Mouse (Mus musculus) MEL-GATA-1-ER (cell line): Measurements from ENCODE around the gene Gpx7.
A peak's percentile ranks its signal among the peaks of the same experiment; 100 is the strongest.
"Not testable (repeated sequence)": the region's sequence is repeated elsewhere in the genome, so short reads cannot be mapped to it uniquely, and the experiment has no call there.

ENCODE experiments used
- DNase-seq: peaks from one replicate; pipeline ENCODE4 v3.0.0-alpha.2; 2012; ENCODE audit warnings: low read depth; ENCODE audit errors: extremely low read depth

Gpx7 gene

DNA sequence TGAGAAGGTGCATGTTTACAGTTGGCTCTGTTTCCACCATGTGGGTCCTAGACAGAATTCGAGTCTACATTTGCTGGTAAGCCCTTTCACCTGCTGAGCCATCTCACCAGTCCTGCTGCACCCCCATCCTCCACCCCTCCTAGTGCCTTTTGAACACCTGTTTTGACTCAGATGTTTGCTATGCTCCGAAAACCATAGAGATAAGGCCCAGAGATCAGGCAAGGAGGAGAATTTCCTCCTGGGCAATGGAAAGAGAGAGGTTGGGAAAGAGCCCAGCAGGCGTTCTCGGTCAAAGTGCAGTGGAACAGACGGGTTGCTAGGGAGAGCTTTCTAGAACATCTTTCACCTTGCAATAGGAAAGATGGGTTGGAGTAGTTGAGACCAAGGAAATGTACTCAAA is 15.6 kb downstream of the Gpx7 start:
- no peak for DNase-seq

DNA sequence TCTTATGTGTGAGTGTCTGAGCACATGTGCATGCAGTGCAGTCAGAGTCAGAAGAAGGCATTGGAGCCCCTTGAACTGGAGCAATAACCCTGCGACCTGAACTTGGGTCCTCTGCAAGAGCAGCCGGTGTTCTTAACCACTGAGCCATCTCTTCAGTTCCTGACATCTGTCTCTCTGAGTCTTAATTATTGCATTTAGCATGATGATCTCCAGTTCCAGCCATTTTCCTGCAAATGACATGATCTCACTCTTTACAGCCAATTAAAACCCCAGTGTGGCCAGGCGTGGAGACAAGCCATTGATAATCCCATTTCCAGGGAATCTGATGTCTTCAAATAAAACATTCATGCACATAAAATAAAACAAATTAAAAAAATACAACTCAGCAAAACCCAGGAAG is 18.0 kb downstream of the Gpx7 start:
- DNase-seq, result no peak

DNA sequence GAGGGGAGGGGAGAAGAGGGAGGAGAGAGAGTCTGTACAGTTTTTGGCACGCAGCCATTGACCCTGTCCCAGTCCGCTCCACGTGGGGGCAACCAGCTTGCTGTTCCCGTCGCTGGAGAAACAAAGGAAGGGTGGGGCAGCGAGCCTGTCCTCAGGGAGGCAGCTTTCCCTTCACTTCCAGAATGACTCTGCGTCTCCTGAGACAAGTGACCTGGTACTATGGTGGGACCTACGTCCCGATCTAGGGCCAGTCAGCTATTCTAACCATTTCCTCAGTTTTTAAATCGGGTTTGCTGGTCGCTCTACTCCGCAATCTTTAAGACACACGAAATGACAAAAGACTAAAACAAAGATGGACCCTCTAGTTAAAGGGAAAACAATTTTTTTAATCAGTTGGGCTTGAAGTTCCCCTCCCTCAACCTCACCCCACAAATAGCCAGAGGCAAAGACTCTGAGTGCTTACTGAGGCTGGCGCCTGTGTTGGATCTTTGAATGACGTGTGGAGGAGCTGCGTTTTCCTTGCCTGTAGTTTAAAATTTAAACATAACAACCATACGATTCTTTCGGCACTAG is 19.0 kb downstream of the Gpx7 start:
- no peak for DNase-seq

DNA sequence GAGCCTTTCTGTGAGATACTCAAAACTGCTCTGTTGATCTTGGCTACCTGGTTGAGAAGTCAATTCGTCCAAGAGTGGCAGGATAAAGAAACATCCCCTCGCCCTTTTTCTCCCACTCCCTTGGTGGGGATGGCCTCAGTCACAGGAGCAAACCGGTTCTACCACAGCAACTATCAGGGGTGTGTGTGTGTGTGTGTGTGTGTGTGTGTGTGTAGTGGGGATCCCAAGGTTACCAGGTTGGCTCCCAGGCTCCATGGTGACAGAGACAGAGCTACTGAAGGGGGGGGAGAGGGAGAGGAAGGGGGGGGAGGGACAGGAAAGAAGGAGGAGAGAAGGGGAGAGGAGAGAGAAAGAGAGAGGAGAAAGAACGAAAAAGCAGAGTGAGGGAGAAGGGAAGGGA is 19.7 kb downstream of the Gpx7 start:
- DNase-seq, result no peak

DNA sequence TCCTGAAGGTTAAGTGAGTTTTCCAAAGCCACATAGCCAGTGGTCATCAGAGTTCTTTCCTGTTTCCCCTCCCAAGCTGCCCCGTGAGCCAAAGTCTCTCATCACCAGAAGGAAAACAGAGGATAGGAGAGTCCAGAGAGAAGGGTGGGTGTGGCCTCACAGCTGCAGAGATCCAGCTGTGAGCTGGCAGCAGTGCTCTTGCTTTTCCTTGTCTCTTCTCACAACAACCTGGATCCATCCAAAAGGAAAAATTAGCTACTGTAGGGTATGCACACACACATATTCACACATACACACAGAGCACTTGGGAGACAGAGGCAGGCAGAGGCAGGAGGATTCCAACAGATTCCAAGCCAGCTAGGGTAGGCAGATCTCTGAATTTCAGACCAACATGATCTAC is 20.7 kb downstream of the Gpx7 start:
- DNase-seq, result no peak

DNA sequence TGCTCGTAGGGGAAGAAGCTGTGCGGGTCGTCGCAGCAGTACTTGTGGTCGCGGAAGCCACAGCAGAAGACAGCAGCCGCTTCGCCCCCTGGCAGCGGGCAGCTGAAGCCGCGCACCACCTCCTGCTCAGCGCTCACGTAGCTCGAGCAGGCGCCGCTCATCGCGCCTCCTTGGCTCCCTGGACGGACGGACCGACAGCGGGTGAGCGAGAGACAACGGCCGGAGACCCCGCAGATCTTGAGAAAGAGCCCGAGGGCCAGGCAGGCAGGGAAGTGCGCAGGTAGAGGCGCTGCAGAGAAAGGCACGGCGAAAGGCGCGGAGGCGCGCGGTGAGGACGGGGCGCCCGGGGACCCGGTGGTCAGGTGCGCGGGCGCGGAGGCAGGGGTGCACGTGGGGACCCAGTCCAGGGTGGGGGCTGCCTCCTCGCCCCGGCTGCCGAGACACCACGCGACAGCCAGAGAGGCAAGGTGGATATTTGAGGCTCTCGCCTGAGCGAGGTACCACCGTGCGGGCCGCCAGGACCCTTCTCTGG is 23.5 kb downstream of the Gpx7 start, which contains the start of gene Shisal2a:
Gene Shisal2a (minus strand): TSS at position 167 of the 532 bp plus-strand sequence.
- no peak for DNase-seq

DNA sequence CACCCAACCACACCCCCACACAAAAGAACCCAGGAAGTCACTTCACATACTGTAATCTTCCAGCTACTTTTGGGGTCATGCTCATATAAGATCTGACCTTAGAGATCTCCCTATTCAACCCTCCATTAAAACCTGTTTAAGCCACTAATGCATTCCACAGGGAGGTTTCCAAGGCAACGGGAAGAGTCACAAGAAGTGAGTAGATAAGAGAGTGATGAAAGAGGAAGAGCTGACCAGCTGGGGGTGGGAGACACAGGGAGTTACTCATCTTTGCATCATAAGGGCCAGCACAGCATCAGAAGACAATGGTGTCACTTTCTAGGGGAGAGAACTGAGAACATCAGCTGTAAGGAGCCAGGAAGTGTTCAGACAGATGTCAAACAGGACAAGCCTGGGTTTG is 26.6 kb downstream of the Gpx7 start:
- DNase-seq, result peak; percentile 15

DNA sequence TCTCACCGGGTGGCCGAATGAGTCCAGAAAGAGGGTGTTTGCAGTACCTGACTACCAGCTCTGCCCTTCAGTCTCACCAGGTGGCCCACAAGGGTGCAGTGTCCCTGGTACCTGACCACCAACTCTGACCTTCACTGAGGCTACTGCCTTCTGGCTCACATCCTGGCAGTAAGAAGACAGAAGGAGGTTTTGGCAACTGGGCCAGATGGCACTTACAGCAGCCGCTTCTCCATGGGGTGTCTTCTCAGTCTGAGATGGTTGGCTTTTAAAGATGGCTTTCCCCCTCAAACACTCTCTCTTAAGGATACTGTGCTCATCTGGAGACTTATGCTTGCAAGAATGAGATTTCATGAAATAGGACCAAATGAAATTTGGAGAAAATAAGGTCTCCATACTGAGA is 27.3 kb downstream of the Gpx7 start:
- no peak for DNase-seq

DNA sequence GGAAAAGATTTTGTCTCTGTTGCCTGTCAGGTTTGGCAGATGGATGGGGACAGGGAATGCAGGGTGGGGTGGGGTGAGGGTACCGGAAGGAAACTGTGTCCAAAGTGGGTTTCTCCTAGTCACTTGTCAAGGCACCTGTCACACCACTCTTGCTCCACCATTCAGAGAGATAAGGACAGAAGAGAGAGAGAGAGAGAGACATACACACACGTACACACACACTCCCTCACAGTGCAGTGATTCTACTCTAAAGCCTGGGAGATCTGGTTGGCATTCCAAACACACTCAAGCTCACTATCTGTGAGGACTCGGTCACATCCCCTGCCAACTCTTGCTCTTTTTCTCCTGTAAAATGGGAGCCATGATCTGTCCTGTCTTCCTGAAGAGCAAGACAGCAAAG is 34.6 kb downstream of the Gpx7 start:
- DNase-seq, result no peak

DNA sequence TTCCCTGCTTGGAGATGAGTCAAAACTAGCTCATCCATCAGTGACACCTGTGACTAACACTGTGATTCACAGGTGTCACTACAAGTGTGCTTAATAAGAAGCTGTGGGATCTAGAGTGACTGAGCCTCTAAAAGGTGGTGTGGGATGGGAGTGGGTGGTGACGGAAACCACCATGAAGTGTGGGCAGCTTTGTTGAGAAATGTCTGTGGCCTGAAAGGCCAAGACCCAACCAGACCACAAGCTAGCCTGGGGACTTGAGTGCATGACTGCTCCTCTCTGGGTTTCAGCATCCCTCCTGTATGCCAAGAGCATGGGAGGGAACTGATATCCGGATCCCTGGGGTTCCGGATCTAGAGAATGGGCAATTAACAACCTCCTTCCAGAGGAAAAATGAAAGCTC is 35.3 kb downstream of the Gpx7 start:
- no peak for DNase-seq

DNA sequence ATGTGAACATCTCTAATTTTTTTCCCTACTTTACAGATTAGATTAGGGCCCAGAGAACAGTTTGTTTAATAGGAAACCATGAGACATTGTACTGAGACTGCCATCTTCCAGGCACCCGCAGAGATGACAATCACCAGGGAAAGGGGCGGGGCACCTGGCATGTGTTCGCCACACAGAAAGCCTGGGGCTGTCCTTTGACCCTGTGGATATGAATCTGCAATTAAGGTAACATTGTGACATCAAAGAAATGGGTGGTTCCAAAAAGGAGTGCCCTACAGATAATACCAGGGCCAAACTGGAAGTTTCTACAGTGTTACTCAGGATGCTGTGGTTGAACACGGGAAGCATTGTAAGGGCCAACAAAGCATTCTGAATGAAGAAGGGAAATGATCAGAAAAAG is 36.4 kb downstream of the Gpx7 start:
- no peak for DNase-seq

DNA sequence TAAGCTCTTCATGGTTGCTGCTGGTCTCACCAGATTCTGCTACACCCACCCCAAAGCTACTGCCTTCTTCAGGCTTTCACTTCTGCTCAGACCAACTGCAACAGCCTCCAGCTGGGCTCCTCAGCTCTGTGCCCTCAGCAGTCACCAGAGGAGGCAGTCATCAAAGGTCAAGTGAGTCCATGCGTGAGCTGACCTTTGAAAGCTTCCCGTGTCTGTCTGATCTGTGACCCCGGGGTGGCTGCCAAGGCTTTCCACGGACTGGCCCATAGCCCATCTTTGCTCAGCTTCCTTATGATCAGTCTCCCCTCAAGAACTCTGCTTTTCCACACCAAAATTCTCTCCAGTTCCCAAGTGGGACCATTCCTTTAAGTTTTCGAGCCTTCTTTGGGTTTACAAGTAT is 37.5 kb downstream of the Gpx7 start:
- no peak for DNase-seq

DNA sequence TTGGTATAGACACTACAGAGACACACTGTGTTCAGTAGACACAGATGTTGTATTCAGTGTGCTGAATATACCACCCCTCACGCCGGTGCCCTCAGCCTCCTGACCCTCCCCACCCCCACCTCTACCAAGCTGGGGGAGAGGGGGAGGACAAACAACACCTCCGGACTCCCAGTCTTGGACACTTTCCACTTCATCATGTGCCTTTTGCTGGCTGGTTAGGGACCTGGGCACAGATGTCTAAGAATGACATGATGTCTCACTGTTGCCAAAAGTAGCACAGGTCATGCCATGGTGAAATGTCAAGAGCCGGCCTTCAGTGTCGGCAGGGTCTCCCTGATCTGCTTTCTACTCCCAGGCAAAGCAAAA is 42.7 kb downstream of the Gpx7 start:
- DNase-seq, result no peak

DNA sequence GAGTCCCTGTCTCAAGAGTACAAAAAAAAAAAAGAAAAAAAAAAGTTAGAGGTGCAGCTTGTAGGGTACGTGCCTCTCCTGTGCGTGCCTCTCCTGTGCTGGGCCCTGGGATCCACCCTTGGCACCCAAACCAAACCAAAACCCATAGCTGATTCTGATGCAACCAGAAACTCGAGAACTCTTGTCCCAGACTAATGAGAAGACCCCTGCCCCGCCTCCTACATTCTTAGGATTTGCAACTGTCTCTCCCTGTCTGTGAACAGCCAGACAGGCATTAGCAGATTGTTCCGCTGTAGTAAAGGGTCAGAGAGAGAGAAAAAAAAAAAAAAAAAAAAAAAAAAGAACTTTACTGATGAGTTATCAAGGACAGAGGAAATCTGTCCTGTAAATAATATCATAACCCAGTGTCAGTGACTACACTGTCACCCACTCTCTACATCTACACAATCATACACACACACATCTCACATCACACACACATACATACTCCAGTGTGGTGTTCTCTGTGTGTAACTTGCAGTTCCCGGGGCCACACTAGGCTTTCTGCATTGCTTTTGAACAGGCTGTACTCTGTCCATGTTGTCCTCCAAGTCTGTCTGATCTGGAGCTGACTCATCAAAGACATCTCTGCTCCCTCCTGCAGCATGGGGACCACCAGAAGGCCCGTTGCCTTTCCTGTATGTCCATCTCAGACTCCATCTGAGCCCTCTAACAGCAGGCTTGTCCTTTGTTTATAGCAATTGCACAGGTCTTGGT is 43.2 kb downstream of the Gpx7 start:
- DNase-seq, result no peak

DNA sequence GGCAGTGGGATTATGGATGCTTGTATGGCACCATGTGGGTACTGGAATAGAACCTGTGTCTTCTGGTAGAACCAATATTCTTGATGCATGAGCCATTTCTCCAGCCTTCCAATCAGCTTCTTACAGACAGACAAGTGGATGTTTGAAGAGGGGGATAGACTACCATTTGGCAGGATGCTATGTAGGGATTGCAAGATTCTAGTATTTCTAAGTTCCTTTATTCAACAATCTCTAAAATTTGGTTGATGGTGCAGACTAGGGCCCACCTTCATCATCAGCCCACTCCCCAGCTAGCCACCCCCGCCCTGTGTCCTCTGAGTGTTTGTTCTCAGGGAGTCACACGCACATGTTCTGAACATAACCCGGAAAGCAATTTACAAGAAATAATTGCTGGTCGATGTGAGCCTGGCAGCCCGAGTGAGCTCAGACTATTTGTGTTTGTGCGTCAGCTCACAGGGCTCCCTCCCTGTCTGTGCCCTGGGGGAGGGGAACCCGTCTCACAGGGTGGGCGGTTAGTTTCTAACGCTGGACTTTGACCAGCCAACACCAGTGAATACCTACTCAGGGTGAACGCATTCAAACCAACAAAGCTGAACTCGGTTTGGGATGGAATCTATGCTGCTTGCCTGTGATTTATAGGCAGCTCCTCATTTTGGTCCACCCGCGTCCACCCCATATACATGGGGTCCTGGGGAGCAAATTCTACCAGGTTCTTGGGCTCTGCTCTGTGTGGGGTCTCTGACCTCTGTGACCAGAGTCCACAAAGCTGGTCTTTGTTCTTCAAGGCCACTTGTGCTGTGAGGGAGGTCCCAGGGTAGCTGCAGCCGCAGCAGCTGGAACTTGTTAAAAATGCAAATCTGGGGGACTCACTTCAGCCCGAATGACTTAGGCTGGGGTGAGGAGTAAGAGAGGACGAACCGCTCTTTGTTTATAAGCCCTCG is 44.2 kb downstream of the Gpx7 start:
- no peak for DNase-seq

DNA sequence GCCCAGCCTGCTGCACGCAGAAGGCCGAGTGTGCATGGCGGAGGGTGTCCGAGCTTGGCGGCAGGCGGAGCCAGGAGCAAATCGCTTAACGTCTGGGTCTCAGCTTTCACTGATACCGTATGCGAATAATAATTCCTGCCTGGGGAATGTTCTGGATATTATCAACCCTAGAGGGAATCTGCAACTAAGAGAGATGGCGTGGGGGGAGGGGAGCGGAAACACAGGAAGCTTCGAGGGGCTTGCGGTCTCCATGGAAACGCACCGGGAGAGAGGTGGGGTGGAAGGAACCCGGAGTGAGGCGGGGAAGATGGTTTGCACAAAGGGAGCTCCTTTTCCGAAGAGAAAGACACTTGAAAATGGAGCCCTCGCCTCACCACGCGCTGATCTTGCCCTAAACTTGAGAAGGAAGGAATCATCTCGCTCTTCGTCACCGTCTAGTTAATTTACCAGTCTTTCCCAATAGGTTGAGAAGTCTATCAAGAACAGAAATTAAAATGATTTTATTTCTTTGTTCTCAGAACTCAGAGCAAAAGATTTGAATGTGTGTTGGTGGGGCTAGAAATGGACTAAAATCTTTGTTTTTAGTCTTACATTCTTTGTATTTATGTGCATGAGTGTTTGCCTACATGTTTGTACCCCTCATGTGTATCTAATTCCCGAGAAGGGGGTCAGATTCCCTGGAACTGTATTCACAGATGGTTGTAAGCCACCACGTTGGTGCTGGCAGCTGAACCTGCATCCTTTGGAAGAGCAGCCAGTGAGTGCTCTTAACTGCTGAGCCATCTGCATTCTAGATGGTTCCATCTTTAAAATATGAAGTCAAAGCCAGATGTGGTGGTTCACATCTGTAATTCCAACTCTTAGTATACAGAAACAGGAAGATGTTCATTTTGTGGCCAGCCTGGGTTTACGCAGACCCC is 46.4 kb downstream of the Gpx7 start:
- DNase-seq, result no peak

DNA sequence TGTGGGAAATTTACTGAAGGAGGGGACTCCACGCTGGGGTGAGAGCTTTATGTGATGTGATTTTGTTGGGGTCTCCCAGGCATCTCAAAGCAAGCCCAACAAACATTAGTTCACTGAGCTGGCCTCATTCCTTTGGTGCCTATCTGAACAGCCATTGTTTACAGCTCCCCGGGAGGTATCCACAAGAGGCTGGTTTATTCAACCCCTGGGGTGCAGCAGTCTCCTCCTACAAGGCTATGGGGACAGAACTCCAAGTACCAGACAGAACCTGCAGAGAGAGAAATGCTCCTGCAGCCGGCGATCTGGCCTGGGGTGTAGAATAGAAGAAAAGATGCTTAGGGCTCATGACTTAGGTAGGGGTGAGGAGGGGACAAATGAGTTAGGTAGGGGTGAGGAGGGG is 48.3 kb downstream of the Gpx7 start:
- no peak for DNase-seq

DNA sequence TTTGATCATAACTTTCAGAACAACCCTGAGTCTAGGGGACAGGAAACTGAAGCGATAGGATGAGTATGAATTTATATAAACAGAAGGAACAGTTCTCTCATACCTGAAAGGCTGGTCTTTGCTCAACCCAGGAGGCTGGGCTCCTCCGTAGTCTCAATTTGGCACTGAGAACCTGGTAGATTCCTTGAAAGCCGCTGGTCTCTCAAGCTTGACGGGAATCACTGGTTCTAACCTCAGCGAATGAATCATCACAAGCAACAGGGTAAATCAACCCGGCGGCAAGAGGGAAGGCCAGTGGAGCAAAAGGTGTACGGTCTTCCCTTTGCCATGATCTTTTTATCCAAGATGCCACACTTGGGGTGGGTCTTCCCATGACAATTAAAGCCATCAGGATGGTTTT is 49.3 kb downstream of the Gpx7 start:
- no peak for DNase-seq

DNA sequence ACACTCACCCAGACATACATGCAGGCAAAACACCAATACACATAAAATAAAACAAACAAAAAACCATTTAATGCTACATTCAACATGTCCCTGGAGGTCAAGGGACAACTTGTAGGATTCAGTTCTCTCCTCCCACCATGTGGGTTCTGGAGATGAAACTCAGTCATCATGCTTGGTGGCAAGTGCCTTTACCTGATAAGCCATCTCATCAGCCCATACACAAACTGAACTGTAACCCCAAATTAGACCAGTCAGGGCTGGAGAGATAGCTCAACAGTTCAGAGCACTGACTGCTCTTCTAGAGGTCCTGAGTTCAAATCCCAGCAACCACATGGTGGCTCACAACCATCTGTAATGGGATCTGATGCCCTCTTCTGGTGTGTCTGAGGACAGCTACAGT is 53.2 kb downstream of the Gpx7 start:
- DNase-seq, result not testable (repeated sequence)

DNA sequence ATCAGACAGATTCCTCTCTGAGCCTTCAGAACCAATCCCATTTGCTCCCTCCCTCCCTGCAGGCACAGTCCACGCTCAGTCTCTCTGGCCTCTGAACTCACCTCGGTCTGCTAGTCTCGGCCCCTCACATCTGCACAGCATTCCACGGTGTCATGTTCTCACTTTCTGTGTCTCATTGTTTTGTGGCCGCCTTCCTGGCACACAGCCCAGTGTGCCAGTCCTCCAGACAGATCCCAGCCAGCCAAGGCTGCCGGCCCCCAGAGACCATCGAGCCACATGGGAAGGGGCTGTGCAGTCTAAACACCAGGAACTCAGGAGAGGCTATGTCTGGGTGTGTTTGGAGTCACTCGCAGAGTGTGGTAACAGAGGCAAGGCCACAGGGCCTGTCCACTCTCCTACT is 55.9 kb downstream of the Gpx7 start:
- DNase-seq, result no peak
